Mouse (Mus musculus) v-Abl transformed pro-B cells (cell line): ENCODE results near the gene Lingo1.

Experiments
- in situ Hi-C, 2 experiments: fragments of 400-800 bp; cut with MboI; formaldehyde crosslinking; loops; one replicate each; pipeline ENCODE4 v1.15.1; 2025; ENCODE audit not compliant: unreplicated experiment in 2 of 2

Lingo1 gene

DNA sequence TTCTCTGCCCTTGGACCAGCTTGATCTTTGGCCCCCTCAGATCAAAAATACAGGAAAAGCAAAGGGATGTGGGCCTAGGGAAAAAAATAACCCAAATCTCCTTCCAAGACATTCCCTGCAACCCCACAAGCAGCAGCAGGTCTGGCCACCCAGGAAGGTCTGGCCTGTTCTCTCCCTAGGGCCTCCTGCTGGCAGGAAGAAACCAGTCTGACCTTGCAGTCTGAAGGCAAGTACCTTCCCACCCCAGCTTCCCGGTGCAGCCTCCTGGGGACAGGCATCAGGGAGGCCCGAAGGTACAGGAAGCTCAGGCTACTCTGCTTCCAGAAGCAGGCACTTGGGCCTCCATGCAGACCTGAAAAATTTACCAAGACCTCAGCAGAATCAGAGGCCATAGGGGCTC, 67.1 kb downstream of the Lingo1 start:
- in situ Hi-C loops, result no loop called here

DNA sequence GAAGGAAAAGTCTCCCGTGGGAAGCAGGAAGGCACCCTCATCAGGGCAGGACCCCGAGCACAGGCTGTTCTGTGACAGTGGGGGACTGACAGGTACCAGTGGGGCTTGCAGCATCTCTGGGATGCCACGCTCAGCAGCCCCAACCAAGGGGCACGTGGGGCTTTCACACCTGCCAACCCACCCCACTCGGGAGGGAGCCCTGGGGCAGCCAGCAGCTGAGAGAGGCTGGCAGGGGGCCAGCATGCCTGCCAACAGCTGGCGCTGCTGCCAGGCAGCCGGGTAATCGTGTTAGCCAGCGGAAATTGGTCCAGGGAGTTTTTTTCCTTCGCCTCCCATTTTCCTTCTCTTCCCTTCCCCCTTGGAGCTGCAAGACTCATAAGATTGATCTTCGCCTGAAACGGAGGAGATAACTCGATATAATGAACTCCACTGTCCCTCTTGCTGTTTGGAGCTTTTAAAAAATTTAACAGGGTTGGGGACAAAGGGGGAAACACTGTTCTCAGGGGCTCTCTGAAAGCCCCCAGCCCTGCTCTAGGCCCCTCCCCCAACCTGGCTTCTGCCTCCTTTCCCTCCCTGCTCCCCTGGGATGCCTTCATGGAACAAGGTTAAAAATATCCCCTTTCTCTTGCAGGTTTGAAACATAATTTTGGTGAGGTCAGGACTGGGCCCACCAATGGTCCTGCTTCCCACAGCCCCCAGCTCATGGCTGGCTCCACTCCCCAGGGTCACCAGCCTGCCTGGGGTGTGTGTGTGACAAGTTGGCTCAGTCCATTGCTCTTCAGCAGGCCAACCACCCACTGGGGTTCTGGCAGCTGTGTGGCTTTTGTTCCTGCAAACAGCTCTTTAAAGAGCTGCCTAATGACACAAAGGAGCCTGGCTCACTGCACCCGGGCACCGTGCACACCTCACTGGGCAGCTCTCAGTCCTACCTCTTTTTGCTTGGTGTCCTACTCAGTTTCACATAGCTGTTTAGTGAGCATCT, 68.3 kb downstream of the Lingo1 start:
- in situ Hi-C loops, result no loop called here

DNA sequence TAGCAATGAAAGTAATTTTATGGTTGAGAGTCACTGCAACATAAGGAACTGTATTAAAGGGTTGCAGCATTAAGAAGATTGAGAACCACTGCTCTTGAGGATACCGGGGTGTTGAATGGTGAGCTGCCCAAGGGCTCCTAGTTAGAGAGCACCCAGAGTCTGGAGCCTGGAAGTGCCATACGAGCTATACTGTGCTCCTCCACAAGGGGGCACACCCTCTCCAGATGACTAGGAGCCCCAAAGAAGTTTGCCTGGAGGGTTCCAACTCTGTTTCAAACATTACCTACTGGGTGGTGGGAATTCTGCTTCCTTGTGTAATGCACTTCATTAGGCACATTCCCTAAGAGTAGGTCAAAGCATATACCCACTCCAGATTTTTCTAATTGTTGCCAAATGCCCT, 70.5 kb downstream of the Lingo1 start:
- in situ Hi-C loops, result no loop called here

DNA sequence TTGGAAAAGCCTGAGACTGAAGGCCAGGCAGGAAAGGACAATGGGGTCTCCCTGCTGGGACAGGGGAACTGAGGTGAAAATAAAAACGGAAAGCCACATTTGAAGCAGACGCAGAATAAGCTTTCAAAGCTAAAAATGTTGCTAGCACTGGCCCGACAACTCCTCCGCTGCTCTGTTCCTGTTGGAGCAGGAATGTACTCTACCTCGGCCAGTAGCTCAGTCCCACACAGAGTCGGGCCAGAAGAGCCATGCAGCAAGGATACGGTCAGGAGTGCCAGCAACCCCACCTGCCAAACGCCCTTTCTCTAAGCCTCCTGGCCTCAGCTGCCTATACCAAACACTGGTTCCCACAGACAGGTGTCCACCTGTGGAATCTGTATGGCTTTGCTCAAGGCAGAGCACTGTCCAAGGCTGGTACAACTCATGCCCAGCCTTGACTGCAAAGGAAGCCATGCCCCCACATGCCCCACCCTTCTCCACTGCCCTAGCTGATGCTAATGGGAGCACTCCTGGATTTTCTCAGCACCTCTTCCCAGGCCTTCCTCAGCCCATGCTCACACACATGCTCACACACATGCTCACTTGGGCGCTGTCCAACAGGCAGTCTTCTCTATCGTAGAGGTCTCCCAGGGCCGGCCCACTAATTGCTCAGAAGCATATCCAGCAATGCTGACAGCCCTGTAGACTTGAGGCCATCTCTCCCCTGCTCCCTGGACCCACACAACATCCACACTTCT, 74.0 kb downstream of the Lingo1 start:
- in situ Hi-C loops, result no loop called here

DNA sequence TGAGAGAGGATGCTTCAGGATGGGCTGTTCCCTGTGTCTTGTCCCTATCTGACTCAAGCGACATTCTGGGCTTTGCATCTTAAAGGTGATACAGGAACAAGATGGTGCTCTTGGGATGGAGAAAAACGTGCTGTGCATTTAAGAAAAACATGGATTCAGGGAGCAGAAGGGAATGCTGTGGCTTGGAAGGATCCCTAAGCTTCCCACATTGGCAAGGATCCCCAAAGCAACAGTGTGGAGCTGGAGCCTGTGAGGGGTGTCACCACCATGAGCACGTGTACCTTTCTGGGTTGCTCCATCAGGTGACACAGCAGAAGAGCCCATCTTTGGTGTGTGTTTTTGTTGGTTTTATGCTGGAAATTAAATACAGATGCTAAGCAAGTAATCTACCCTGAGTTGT, 77.3 kb downstream of the Lingo1 start:
- in situ Hi-C loops, result no loop called here

DNA sequence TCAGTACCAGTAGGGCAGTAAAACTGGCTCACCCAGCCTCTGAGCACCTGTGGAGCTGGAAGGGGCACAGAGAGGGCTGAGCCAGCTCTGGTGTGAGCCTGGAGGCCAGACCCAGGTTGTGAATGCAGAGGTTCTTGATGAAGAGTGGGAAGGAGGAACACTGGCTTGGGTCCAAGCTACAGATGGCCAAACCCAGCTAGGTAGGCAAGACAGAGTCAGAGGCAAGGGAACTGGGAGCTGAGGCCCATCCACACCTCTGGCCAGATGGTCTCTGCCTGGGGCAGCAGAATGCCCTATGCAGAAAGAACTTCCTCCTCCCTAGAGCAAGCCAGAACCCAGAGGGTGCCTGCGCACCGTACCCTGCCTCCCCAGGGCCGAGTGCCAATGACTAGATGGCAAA, 79.7 kb downstream of the Lingo1 start:
- in situ Hi-C loops, result no loop called here

DNA sequence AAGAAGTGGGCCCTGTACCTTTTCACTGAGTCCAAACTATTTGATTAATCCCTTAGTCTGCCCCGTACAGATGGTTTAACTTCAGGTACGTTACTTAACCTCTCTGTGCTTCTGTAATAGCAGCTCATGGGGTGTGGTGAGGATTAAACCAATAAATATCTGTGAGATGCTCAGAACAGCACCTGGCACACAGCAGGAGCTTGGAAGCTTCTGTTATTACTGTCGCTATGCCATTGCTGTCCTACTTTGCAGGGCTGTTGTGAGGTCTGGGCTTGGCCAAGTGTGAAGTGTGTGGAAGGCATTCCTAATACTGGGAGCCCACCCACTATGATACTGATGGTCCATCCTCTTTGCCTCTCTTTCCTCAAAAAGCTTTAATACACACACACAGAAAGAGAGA, 80.2 kb downstream of the Lingo1 start:
- in situ Hi-C loops, result no loop called here

DNA sequence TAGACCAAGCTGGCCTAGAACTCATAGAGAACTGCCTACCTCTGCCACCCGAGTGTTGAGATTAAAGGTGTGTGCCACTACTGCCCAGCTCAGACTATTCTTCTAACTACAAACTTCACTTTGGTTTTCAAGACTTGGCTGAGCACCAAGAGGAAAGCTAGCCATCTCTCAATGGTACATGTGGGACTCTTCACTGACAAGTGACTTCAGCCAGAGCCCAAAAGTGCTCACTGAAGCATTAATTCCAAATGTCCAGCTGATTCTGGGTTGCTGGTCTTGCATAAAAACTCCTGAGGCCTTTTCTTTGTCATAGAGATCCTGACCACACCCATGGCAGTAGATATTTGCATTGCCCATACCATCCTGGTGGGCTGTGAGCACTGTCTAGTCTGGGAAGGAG, 81.9 kb downstream of the Lingo1 start:
- in situ Hi-C loops, result no loop called here

DNA sequence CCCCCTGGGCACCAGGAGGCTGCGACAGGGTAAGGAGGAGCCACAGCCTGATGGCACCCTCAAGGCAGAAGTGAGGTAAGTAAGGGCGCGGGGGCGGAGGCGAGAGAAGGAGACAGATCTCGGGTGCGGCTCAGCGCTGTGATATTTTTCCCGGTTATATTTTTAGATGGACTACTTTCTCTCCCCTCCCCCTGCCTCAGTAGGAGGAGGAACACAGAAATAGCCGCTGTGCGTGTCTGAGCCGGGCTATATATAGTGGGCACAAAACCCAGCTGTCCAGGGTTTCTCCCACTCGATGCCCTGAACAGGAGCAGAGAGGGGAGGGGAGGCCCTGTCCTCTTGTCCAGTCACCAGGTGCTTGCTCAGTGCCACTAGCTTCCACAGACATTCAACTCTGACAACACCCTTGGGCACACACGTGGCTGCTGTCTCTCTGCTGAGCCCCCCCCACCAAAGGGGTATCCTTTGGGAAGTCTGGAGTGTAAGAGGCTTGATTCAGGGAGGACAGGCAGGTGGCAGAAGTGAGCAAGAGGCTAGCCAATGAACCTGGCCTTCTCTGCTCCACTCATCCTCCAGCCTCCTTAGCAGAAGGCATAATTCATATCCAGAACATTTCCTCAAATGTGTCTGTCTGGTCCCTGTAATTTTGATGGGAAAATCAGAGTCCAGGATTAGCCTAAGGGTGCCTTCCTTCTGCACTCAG, 83.5 kb downstream of the Lingo1 start:
- in situ Hi-C loops, result no loop called here

DNA sequence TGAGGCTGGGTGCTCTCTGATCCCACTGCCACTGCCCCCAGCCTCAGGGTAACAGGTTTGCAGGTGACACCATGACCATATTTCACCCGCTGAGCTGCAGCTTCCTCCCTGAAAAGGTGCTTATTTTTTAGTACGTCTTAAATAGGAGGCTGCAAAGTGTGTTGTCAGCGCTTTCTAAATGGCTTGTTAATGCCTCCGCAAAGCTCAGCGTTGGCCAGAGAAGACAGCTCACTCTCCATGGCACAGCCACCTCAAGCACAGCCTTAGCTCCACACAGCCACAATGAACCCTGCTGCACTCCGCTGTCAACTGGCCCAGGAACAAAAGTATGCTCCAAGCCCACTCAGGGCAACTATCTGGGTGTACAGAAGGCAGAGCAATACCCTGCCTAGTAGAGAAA, 85.3 kb downstream of the Lingo1 start:
- in situ Hi-C loops, result no loop called here

DNA sequence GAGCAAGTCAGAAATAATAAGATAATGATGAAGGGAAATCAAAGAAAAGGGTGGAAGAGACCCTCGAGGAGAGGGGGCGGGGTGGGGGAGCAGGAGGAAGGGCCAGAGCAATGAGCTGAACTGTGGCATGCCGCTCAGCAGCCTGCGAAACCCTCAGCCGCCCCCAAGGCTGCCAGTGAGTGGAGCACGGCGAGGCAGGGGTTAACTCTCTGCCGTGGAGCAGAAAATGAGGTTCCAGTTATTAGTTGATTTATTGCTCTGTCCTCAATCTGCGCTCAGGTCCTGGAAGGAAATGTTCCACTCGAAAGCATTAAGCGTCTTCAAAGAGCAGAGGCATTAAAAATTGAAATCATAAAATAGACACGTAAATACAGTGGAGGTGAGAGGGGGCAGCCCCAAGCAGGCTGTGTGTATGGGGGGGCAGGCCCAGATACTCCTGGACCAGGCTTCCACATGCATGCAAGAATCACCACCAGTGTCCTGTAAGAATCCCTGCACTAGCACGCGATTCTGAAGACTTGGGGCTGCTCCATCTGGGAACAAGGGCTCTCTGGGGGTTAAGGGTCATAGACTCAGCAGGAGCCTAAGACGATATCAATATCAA, 89.7 kb downstream of the Lingo1 start:
- in situ Hi-C loops, result no loop called here

DNA sequence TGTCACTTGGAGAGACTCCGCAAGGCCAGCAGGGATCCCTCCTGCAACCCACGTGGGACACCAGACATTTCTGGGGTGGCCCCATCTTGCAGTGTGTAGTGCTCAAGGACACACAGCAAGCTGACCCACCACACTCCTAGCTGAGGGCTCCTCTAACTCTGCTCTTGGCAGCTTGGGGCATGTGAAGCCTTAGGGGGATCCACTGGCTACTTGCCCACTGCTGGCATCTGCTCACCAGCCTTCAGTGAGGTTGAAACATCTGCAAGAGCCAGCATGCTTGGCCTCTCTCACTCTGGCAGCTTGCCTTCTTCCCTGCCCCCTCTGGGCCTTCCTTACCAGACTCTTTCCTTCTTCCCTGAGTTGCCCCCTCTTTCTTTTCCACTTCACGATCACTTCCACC, 94.9 kb downstream of the Lingo1 start:
- in situ Hi-C loops, result no loop called here

DNA sequence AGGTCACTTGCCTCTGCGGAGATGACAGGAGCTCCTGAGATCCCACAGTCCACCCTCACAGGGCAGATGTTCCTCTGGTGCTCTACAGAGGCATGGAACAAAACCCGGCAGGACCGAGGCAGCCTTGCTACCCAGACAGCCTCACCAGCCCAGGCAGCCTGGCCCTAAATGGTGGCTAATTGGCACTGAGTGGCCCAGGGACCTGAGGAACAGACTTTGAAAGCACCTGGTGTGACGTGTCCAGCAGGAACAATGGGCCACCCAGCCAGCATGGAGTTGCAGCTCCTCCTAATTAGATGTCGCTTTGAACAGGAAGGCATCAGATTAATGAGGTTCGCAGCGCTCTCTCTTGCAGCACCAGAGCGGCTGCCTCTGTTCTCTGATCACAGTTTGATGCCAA, 95.4 kb downstream of the Lingo1 start:
- in situ Hi-C loops, result no loop called here

DNA sequence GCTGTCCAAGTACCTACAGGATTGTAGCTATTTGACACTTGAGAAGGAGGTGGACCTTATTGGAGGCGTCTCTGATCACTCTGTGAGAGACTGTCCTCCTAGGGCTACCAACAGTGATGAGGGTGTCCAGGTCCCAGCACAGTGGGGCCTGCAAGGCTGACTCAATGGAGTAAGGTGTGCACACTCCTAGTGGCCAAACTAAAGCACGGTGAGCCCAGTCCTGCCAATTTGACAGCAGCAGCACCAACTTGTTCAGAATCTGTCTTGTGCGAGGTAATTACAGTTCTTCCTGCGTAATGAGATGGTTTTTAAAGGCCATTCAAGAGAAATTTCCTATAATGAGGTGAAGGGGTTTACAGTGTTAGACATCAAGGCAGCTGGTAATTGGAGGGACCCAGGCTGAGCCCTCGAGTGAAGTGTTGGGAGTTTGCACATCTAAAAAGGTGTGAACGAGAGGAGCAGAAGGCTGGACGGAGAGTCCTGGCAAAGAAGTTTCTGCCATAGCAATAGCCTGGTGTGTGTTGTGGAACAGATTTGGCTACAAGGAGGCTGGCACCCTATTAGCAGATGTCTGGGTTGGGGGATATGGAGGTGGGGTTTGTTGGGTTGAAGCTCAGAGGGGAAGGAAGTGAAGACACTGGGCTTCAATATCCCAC, 97.4 kb downstream of the Lingo1 start:
- in situ Hi-C loops, result no loop called here

DNA sequence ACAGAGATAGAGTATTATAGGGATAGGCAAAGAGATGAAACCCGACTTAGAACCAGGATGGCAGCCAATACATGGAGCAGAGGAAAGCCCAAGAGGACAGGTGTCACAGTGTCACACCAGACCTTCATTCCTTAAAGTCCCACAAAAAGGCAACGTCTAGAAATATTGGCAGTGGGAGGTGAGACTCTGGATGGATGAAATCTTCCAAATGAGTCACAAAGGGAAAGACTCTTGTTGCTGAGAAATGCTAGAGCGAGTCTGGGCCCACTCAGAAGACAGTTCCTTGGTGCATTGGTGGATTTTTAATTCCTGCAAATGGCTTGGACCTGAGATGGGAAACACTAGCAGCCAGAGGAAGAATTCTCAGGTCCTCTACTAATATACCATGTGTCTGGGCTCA, 102.2 kb downstream of the Lingo1 start:
- in situ Hi-C loops, result no loop called here

DNA sequence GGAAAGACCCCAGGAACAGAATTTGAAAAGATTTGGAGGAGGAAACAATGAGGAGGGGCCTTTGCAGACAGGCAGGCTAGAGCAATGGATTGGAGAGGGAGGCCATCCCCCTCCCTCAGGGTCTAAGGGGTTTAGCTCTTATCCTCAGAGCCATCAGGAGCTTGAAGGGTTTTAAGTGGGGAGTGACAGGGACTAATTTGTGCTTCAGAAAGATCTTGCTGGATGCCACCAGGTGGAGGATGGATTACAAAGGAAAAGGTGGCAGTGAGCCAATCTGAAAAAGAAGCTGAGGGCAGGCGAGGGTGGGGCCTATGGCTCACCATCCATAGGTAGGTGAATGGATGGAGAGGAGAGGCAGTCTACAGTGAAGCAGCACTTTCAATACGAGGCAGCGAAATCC, 105.0 kb downstream of the Lingo1 start:
- in situ Hi-C loops, result no loop called here

DNA sequence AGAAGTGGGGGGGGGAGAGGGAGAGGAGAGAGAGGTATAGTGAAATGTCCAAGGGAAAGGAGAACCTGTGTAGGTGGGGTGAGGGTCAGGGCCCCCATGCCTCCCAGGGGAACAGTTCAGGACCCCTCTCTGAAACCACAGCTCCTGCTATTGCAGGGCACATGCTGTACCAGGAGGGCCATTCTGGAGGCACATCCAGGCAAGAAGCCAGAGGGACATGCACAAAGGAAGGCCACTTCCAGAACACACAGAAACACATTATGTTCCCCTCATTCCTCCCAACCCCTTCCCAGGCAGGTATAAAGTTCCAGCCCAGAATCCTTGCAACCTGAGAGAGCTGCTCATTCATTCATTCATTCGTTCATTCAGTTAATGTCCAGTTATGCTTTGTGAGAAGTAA, 105.6 kb downstream of the Lingo1 start:
- in situ Hi-C loops, result no loop called here

DNA sequence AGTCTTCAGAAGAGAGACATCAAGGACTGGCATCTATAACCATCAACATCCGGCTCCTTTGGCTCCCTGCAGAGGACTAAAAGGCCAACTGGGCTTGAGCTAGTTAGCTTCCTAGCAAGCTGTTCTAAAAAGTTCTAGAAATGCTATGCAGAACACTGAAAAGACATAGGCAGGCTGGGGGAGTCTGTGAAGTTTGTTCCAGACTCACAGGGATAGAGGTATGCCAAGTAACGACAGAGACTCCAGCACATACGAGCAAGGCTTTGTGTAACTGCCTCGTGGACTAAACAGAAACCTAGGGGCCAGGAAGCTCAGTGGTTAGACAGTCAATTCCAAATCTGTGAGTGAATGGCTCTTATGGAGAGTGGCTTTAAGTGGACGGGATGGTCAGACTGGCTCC, 108.8 kb downstream of the Lingo1 start:
- in situ Hi-C loops, result no loop called here

DNA sequence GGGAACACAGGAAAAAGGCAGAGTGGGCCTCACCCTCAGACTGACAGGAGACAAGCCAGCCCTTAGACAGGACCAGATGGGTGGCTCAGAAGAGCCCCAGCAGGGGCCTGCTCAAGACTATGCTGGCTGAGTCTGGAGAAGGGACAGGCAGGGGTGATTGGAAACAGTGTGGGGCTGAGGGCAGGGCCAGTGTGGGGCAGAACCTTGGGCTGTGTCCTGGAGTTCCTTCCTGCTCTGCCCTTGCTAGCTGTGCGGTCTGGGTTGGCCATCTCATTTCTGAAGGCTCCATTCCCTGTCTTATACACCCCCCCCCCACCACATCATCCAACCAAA, 109.2 kb downstream of the Lingo1 start:
- in situ Hi-C loops, result no loop called here

DNA sequence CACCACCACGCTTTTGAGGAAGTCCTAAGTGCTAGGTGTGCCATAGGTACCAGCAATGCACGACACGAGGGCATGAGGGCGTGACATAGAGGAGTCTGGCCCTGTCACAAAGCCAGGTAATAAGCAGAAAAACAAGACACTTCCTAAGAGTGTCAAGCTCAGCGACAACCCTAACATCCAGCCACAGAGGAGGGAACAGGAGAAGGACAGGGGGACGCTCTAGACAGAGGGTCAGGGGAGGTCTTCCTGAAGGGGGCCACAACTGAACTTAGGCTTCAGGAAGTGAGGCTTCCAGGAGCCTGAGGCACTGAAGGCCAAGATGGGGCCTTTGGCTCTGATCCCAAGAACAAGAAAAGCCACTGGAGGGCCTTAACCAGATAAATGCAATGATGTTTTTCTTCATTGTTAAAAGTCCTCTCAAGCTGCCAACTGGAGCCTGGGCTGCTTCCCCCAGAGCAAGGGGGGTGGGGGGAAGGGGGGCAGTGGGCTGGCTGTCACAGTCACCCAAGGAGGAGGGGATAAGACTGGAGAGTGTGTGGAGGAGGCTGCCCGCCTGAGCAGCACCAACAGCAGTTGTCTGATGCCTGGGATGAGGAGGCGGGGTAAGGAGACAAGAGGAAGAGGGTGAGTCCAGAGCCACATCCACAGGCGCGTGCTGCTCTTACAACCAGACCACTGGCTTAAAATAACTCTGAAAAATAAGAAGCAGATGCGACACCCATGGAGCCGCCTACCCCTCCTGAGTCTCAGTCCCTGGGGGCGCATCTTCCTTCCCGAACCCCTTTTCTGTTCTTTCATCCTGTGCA, 109.7 kb downstream of the Lingo1 start:
- in situ Hi-C loops, result no loop called here
